Mouse (Mus musculus): ENCODE measurements at regions not wholly inside any gene's neighbourhood (a gene's known extent, or its start where the extent isn't known, plus 50 kb on each side); places are given as distances from the start of the nearest gene placed in this dataset.

DNA sequence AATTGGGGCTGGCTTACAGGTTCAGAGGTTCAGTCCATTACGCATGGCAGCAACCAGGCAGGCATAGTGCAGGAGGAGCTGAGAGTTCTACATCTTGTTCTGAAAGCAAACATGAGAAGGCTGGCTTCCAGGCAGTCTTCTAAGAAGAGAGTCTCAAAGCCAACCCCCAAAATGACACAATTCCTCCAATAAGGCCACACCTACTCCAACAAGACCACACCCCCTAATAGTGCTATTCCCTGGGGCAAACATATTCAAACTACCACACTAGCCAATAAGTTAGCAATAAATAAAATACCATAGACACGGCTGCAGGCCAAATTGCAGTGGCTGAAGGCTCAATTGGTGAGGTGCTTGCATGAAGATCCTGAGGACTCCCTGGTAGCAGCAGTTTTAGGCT lies 72.2 kb upstream of the Gpr12 start:
- H3K36me3 ChIP-seq (replicated peaks), result no peaks in the 10 kb centered on the region
- ATAC-seq (replicated peaks), result no peak
- no peak overlapping the region for H3K27ac ChIP-seq
- H3K4me1 ChIP-seq, result no peaks in the 10 kb centered on the region
- no peaks in the 10 kb centered on the region for H3K9me3 ChIP-seq
- no peak overlapping the region for H3K4me3 ChIP-seq
- 92% methylated on average over 2 of the region's 2 CpGs for WGBS
- H3K4me2 ChIP-seq, result no peak overlapping the region
- no peak overlapping the region for H3K9ac ChIP-seq
- no peaks in the 10 kb centered on the region for H3K27me3 ChIP-seq (replicated peaks)

DNA sequence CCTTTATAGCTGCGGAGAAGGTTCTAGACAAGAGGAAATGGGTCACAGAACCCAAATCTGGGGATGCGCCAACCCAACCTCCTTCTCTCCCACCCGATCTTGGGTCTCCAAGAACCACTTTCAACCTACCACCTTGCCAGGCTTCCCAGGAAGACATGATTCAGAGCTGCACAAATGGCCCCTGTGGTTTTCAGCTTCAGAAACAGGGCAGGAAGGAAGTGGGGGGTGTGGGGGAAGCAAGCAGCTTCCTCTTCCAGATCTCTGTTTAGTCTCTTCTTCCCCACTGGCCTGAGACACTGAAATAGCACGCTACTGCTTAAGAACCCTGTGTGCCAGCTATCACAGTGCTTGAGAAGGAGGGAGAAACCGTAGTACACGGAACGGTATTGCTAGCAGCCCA lies 70.4 kb upstream of the Gpr12 start:
- H3K4me2 ChIP-seq, result no peak overlapping the region
- H3K36me3 ChIP-seq (replicated peaks), result no peaks in the 10 kb centered on the region
- 79% methylated on average over 7 of the region's 7 CpGs for WGBS
- H3K9me3 ChIP-seq, result no peaks in the 10 kb centered on the region
- no peaks in the 10 kb centered on the region for H3K4me1 ChIP-seq
- no peak overlapping the region for H3K9ac ChIP-seq
- no peak for ATAC-seq (replicated peaks)
- H3K4me3 ChIP-seq, result no peak overlapping the region
- H3K27ac ChIP-seq, result no peak overlapping the region
- no peaks in the 10 kb centered on the region for H3K27me3 ChIP-seq (replicated peaks)

DNA sequence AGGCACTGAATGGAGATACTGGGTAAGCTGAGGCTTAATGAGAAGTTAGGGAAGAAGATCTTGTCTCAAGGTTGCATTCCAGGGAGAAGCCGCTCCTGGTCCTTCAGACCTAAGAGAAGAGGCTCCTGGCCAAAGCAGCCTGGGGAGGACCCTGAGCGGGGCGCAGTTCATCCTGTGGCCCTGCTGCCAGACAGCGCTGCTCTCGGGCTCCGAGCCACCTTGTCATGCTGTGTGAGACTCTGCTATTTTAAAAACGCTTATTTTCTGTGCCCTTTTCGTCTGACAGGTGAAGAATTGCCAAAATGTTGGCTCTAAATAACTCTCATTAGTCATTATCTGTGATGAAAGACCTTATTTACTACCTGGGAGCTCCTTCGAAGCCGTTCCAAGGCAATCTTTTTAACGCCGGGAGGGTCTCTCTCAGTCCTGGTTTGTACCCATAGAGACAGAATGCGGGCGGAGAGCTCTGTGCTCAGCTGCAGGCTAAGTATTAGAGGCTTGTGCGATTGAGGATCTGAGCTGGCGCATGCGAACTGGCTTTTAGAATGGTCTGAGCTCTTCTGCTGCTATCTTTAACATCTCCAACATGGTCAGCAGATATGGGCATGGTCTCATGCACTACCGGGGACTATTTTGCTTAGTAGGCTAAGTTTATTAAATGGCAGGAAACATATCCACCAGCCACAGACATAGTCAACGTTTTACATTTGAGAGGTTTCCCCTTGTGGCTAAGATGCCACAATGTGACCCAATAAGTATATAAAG lies 68.8 kb upstream of the Gpr12 start:
- no peak overlapping the region for H3K4me3 ChIP-seq
- H3K27ac ChIP-seq, result no peak overlapping the region
- H3K4me1 ChIP-seq, result no peaks in the 10 kb centered on the region
- no peaks in the 10 kb centered on the region for H3K9me3 ChIP-seq
- no peak overlapping the region for H3K4me2 ChIP-seq
- 85% methylated on average over 19 of the region's 19 CpGs for WGBS
- no peaks in the 10 kb centered on the region for H3K27me3 ChIP-seq (replicated peaks)
- ATAC-seq (replicated peaks), result no peak
- H3K36me3 ChIP-seq (replicated peaks), result no peaks in the 10 kb centered on the region
- no peak overlapping the region for H3K9ac ChIP-seq

DNA sequence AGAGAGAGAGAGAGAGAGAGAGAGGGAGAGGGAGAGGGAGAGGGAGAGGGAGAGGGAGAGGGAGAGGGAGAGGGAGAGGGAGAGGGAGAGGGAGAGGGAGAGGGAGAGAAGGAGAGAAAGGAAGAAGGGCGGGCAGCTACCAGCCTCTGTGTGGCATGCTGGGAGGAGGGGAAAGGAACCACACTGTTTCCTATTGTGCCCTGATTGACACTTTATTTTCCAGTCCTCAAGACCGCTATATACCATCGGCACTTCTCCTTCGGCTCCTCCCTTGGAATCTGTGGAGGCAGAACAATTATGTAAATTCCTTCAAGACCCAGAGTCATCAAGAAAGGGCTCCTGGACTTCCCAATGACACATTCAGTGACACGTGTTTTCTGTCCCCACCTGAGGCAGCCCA lies 67.8 kb upstream of the Gpr12 start:
- H3K9me3 ChIP-seq, result no peaks in the 10 kb centered on the region
- H3K4me2 ChIP-seq, result no peak overlapping the region
- H3K9ac ChIP-seq, result no peak overlapping the region
- H3K4me3 ChIP-seq, result no peak overlapping the region
- H3K27ac ChIP-seq, result no peak overlapping the region
- 27% methylated on average over 5 of the region's 5 CpGs for WGBS
- no peak for ATAC-seq (replicated peaks)
- no peaks in the 10 kb centered on the region for H3K27me3 ChIP-seq (replicated peaks)
- no peaks in the 10 kb centered on the region for H3K4me1 ChIP-seq
- H3K36me3 ChIP-seq (replicated peaks), result no peaks in the 10 kb centered on the region

DNA sequence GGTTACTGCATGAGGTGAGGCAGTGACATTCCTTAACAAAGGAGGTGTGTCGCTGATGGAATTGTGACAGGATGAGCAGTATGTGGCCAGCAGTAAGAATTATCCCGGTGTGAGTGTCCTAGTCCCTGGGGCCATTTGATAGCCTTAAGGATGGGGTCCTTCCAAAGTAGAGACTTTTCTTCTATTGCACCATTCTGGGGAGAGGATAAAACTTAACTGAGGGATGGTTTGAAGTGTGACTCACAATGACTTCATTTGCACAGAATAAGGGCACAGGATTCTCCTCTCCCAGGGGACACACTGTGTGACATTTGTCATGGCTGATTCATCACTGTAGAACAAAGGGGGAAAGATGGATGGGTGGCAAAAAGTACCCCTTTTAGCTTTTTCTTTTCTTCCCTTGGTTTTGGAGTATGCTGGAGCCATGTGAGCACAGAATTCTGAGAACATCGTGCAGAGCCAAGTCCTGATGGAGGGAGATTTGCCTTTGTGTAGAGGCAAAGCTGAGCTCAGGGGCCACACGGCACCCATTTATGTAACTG lies 63.6 kb upstream of the Gpr12 start:
- Histone ChIP-seq H3K9me3 (no peaks in the 10 kb centered on the region), H3K27ac (no peak overlapping the region), H3K36me3 (replicated peaks) (no peaks in the 10 kb centered on the region), H3K4me3 (no peak overlapping the region), H3K4me2 (no peak overlapping the region), H3K9ac (no peak overlapping the region), H3K4me1 (peaks cover 4% of the 10 kb centered on the region; the same call in 1 of the 2 replicates), H3K27me3 (replicated peaks) (0 out of 2 replicates have a peak, but pooled peaks cover 3% of the 10 kb centered on the region)
- WGBS, result 61% methylated on average over 4 of the region's 4 CpGs
- no peak for ATAC-seq (replicated peaks)

- Histone ChIP-seq H3K9ac (no peak overlapping the region), H3K36me3 (replicated peaks) (no peaks in the 10 kb centered on the region), H3K9me3 (no peaks in the 10 kb centered on the region), H3K27ac (no peak overlapping the region), H3K27me3 (replicated peaks) (0 out of 2 replicates have a peak, but pooled peaks cover 3% of the 10 kb centered on the region), H3K4me2 (no peak overlapping the region), H3K4me1 (peaks cover 4% of the 10 kb centered on the region; the same call in 1 of the 2 replicates), H3K4me3 (no peak overlapping the region)
- ATAC-seq (replicated peaks), result no peak; the same call in 1 of the 2 replicates
- WGBS, result 21% methylated on average over 11 of the region's 11 CpGs
Measured at GRCm38 (mm10) chr5:146647628-146648380, 62.8 kb upstream of the Gpr12 start.

DNA sequence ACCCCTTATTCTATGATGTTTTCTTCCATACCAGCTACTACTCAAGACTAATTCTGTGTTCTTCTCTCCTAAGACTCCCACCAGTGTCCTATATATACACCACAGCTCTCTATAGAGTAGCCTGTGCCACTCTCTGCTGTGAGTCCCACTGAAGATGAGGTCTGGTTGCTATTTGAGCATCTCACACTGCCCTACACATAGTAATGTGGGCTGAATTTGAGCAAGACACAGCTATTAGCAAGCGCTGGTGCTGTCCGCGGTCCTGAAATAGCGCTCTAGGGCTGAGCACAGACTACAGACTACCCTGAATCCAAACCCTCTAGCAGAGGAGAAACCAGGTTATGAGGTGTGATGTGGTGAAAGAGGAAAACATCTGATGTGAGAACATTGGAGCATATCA lies 59.5 kb upstream of the Gpr12 start:
- Histone ChIP-seq H3K4me1 (peaks cover 4% of the 10 kb centered on the region; the same call in 1 of the 2 replicates), H3K4me3 (no peak overlapping the region), H3K4me2 (no peak overlapping the region), H3K27me3 (replicated peaks) (0 out of 2 replicates have a peak, but pooled peaks cover 3% of the 10 kb centered on the region), H3K27ac (no peak overlapping the region), H3K36me3 (replicated peaks) (no peaks in the 10 kb centered on the region), H3K9ac (no peak overlapping the region), H3K9me3 (no peaks in the 10 kb centered on the region)
- 7% methylated on average over 4 of the region's 4 CpGs for WGBS
- ATAC-seq (replicated peaks), result no peak

- no peaks in the 10 kb centered on the region for H3K36me3 ChIP-seq (replicated peaks)
- ATAC-seq (replicated peaks), result no peak
- WGBS, result 81% methylated on average over 6 of the region's 6 CpGs
- no peak overlapping the region for H3K4me3 ChIP-seq
- H3K27me3 ChIP-seq (replicated peaks), result 0 out of 2 replicates have a peak, but pooled peaks cover 3% of the 10 kb centered on the region
- H3K27ac ChIP-seq, result no peak overlapping the region
- H3K9ac ChIP-seq, result no peak overlapping the region
- peaks cover under 1% of the 10 kb centered on the region; the same call in 1 of the 2 replicates for H3K4me1 ChIP-seq
- no peaks in the 10 kb centered on the region for H3K9me3 ChIP-seq
- H3K4me2 ChIP-seq, result no peak overlapping the region
Measured at GRCm38 (mm10) chr5:146641931-146642330, 56.9 kb upstream of the Gpr12 start.

- Histone ChIP-seq H3K4me3 (no peak overlapping the region), H3K36me3 (replicated peaks) (no peaks in the 10 kb centered on the region), H3K27ac (no peak overlapping the region), H3K27me3 (replicated peaks) (no peaks in the 10 kb centered on the region), H3K9me3 (no peaks in the 10 kb centered on the region), H3K4me2 (no peak overlapping the region), H3K9ac (no peak overlapping the region), H3K4me1 (no peaks in the 10 kb centered on the region; the same call in 1 of the 2 replicates)
- WGBS, result 89% methylated on average over 6 of the region's 6 CpGs
- no peak for ATAC-seq (replicated peaks)
Measured at GRCm38 (mm10) chr5:146636859-146637258, 51.8 kb upstream of the Gpr12 start.
